Mouse (Mus musculus): ENCODE measurements around the gene Zmym6. TPM values are rescaled to one million over a fixed set of nuclear protein-coding genes. Genes with fewer than 3 reads are reported as not detected.

Zmym6 gene
- total and polyA plus RNA-seq, 3 experiments, result 4.9 to 11.9 (median 9.0) TPM

DNA sequence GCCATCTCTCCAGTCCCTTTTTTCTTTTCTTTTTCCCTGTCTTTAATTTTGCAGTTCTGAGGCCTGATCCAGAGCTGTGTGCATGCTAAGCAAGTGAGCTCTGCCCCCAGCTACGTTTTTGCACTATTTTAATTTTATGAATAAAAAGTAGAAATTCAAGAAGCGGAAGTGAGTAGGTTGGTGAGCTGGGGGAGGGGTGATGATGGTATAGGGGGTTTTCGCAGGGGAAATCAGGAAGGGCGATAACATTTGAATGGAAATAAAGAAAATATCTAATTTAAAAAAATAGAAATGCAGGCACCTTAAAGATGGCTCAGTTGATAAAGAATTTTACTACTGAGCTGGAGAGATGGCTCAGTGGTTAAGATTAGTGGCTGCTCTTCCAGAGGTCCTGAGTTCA lies 33.6 kb upstream of the Zmym6 start:
- no peak overlapping the region for H3K27ac ChIP-seq
- no peak overlapping the region for H3K4me3 ChIP-seq
- DNase-seq, result no peak
- peaks cover 4% of the 10 kb centered on the region for H3K36me3 ChIP-seq (ENCODE audit: control insufficient read depth, insufficient read depth, low read length)
- 82% methylated on average over 4 of the region's 4 CpGs for WGBS
- H3K4me1 ChIP-seq (ENCODE audit: control insufficient read depth, insufficient read depth, low read length), result no peaks in the 10 kb centered on the region
- intact Hi-C loops (cut with DNase I), result no loop called here
- no peaks in the 10 kb centered on the region for H3K27me3 ChIP-seq (ENCODE audit: control insufficient read depth, insufficient read depth, low read length)
- TF ChIP-seq CTCF (IDR thresholded peaks at IDR 0.05) (no peak), EP300 (IDR thresholded peaks at IDR 0.05; ENCODE audit: insufficient read depth, low read depth, low read length) (no peak)
- no peaks in the 10 kb centered on the region for H3K79me2 ChIP-seq (replicated peaks; ENCODE audit: control insufficient read depth, insufficient read depth, low read length)
- H3K9ac ChIP-seq (ENCODE audit: low read depth, low read length), result no peak overlapping the region

GRCm38 (mm10) chr4:127051121-127051520 lies 26.1 kb upstream of the Zmym6 start:
- TF ChIP-seq EP300 (IDR thresholded peaks at IDR 0.05; ENCODE audit: insufficient read depth, low read depth, low read length), result no peak
- TF ChIP-seq POLR2A (IDR thresholded peaks at IDR 0.05; ENCODE audit: insufficient read depth, low read depth, low read length), result no peak
- no peak for TF ChIP-seq CTCF (IDR thresholded peaks at IDR 0.05)
- no peak overlapping the region for H3K4me3 ChIP-seq
- no peaks in the 10 kb centered on the region for H3K4me1 ChIP-seq (ENCODE audit: control insufficient read depth, insufficient read depth, low read length)
- no peaks in the 10 kb centered on the region for H3K36me3 ChIP-seq (ENCODE audit: control insufficient read depth, insufficient read depth, low read length)
- no peaks in the 10 kb centered on the region for H3K79me2 ChIP-seq (replicated peaks; ENCODE audit: control insufficient read depth, insufficient read depth, low read length)
- no peak overlapping the region for H3K27ac ChIP-seq
- intact Hi-C loops (cut with DNase I), result no loop called here
- no peak overlapping the region for H3K9ac ChIP-seq (ENCODE audit: low read depth, low read length)
- no peaks in the 10 kb centered on the region for H3K27me3 ChIP-seq (ENCODE audit: control insufficient read depth, insufficient read depth, low read length)
- no peak for DNase-seq
- WGBS, result 87% methylated on average over 8 of the region's 8 CpGs

DNA sequence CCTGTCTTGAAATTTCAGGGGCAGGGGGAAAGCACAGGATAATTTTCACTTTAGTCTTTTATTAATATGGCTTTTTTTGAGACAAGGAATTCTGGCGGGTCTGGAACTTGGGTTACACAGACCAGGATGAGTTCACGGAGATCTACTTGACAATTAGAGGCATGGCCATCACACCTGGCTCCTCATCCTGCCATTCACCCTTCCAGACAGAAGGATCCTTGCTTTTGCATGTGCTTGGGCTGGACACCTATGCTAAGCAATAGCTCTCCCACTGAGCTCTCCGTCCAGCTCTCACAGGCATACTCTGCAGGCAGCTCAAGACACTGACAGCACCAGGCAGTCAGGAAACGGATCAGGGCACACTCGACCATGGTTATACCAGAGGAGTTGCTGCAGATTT lies 24.1 kb upstream of the Zmym6 start:
- H3K27me3 ChIP-seq (ENCODE audit: control insufficient read depth, insufficient read depth, low read length), result no peaks in the 10 kb centered on the region
- H3K4me1 ChIP-seq (ENCODE audit: control insufficient read depth, insufficient read depth, low read length), result no peaks in the 10 kb centered on the region
- no peak for DNase-seq
- no peak overlapping the region for H3K4me3 ChIP-seq
- WGBS, result 91% methylated on average over 5 of the region's 5 CpGs
- H3K36me3 ChIP-seq (ENCODE audit: control insufficient read depth, insufficient read depth, low read length), result no peaks in the 10 kb centered on the region
- H3K27ac ChIP-seq, result no peak overlapping the region
- intact Hi-C loops (cut with DNase I), result no loop called here
- no peaks in the 10 kb centered on the region for H3K79me2 ChIP-seq (replicated peaks; ENCODE audit: control insufficient read depth, insufficient read depth, low read length)
- no peak overlapping the region for H3K9ac ChIP-seq (ENCODE audit: low read depth, low read length)
- no peak for TF ChIP-seq CTCF (IDR thresholded peaks at IDR 0.05)

DNA sequence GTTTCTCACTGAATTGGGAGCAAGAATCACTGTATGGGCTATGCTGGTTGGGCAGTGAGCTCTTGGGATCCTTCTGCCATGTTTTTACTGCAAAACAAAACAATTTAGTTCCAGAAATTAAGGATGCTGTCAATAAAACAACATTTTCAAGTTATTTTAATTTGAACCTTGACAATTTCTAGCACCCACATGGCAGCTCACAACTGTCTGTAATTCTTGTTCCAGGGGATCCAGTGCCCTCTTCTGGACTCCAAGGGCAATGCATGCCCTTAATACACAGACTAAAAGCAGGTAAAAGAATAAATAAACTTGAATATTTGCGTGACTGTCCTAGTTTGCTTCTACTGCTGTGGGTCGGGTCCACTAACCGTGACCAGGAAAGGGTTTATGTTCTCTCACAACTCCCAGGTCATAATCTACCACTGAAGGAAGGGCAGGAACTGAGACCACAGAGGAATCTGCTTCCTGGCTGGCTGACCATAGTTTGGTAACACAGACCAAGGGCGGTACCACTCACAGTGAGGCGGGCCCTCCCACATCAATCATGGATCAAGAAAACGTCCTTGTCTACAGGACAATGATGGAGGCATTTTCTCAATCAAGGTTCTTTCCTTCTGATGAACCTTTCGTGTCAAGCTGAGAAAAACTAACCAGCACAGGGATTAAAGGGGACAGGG lies 22.5 kb upstream of the Zmym6 start:
- 86% methylated on average over 7 of the region's 7 CpGs for WGBS
- H3K27me3 ChIP-seq (ENCODE audit: control insufficient read depth, insufficient read depth, low read length), result no peaks in the 10 kb centered on the region
- no peak for DNase-seq
- H3K4me3 ChIP-seq, result no peak overlapping the region
- intact Hi-C loops (cut with DNase I), result no loop called here
- no peak overlapping the region for H3K27ac ChIP-seq
- no peak overlapping the region for H3K9ac ChIP-seq (ENCODE audit: low read depth, low read length)
- H3K79me2 ChIP-seq (replicated peaks; ENCODE audit: control insufficient read depth, insufficient read depth, low read length), result no peaks in the 10 kb centered on the region
- H3K4me1 ChIP-seq (ENCODE audit: control insufficient read depth, insufficient read depth, low read length), result no peaks in the 10 kb centered on the region
- no peak for TF ChIP-seq EP300 (IDR thresholded peaks at IDR 0.05; ENCODE audit: insufficient read depth, low read depth, low read length)
- no peak for TF ChIP-seq POLR2A (IDR thresholded peaks at IDR 0.05; ENCODE audit: insufficient read depth, low read depth, low read length)
- TF ChIP-seq CTCF (IDR thresholded peaks at IDR 0.05), result peak; percentile 61
- H3K36me3 ChIP-seq (ENCODE audit: control insufficient read depth, insufficient read depth, low read length), result no peaks in the 10 kb centered on the region

DNA sequence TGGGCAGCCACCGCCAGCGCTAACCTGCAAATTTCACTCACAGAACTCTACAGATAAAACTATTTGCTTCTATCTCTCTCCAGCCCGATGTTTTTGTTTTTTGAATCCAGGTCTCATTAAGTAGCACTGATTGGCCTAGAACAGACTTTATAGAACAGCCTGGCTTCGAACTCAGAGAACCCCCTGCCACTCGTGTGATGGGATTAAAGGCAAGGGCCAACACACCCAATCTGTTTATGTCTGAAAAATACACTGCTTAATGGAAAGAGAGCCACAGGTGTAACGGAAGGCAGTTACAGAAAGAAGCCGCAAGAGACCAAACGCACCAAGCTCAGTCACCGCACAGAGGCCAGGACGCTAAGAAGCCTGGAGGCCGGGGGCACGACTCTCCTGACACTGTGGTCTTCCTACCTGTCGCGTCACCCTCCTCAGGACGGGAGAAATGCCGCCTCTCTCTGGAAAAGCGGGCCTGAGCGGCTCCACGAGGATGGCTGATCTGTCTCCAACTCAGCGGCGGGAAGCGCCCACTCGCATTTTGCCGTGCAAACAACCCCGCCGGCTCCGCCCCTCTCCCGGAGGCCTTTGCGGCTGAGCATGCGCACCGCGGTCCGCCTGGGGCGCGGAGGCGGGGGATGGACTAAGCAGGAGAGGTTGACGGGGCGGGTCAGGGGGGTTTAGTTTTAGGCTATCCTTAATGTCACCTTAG lies 16.4 kb upstream of the Zmym6 start, which contains the start of gene Zmym1:
Gene Zmym1, minus strand, starts transcription at position 568 of the 706 bp plus-strand sequence.
- WGBS, result 1% methylated on average over 38 of the region's 38 CpGs
- Histone ChIP-seq H3K27ac (peak within 1 kb of the TSS; percentile 49), H3K9ac (ENCODE audit: low read depth, low read length) (peak within 1 kb of the TSS; percentile 98), H3K27me3 (ENCODE audit: control insufficient read depth, insufficient read depth, low read length) (no peaks in the 10 kb centered on the region), H3K36me3 (ENCODE audit: control insufficient read depth, insufficient read depth, low read length) (no peaks in the 10 kb centered on the region), H3K79me2 (replicated peaks; ENCODE audit: control insufficient read depth, insufficient read depth, low read length) (peaks cover 2% of the 10 kb centered on the region; the same call in 1 of the 2 replicates), H3K4me3 (peak within 1 kb of the TSS; percentile 71), H3K4me1 (ENCODE audit: control insufficient read depth, insufficient read depth, low read length) (no peaks in the 10 kb centered on the region)
- DNase-seq, result peak; percentile 93 to 95
- no peak for TF ChIP-seq CTCF (IDR thresholded peaks at IDR 0.05)
- peak; percentile 73 for TF ChIP-seq POLR2A (IDR thresholded peaks at IDR 0.05; ENCODE audit: insufficient read depth, low read depth, low read length)
- intact Hi-C loops (cut with DNase I), result loop anchor here (5.0 kb wide), 1 partner anchor 38 kb away; the partner anchor contains the start of gene Sfpq

DNA sequence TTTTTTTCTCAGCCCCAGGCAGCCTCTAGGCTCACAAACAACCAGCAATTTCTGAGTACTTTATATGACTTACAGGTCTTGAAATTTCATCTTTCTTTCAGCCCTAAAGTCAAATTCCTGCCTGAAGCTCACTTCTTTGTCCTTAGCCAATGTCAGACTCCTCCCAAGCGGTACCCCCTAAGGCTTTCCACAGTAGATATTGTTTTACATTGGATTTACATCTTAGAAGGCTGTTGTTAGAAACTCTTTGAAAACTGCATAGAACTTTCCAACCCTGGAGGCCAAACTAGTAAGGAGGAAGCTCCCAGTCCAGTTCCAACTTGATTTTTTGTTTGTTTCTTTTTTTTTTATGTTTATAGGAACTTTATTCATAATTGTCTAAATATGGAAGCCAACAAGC lies 13.1 kb upstream of the Zmym6 start:
- Histone ChIP-seq H3K4me3 (no peak overlapping the region), H3K9ac (ENCODE audit: low read depth, low read length) (no peak overlapping the region), H3K4me1 (ENCODE audit: control insufficient read depth, insufficient read depth, low read length) (no peaks in the 10 kb centered on the region), H3K79me2 (replicated peaks; ENCODE audit: control insufficient read depth, insufficient read depth, low read length) (peaks cover 2% of the 10 kb centered on the region; the same call in 1 of the 2 replicates), H3K27ac (no peak overlapping the region), H3K36me3 (ENCODE audit: control insufficient read depth, insufficient read depth, low read length) (no peaks in the 10 kb centered on the region), H3K27me3 (ENCODE audit: control insufficient read depth, insufficient read depth, low read length) (no peaks in the 10 kb centered on the region)
- intact Hi-C loops (cut with DNase I), result loop anchor here (5.0 kb wide), 1 partner anchor 42 kb away; the partner anchor contains the start of gene Sfpq
- no peak for DNase-seq
- TF ChIP-seq CTCF (IDR thresholded peaks at IDR 0.05) (no peak), EP300 (IDR thresholded peaks at IDR 0.05; ENCODE audit: insufficient read depth, low read depth, low read length) (no peak), POLR2A (IDR thresholded peaks at IDR 0.05; ENCODE audit: insufficient read depth, low read depth, low read length) (no peak)
- 57% methylated on average over 1 of the region's 1 CpGs for WGBS
